9 mouse cellular contexts compared by ENCODE assay signal in the genomic region with DNA sequence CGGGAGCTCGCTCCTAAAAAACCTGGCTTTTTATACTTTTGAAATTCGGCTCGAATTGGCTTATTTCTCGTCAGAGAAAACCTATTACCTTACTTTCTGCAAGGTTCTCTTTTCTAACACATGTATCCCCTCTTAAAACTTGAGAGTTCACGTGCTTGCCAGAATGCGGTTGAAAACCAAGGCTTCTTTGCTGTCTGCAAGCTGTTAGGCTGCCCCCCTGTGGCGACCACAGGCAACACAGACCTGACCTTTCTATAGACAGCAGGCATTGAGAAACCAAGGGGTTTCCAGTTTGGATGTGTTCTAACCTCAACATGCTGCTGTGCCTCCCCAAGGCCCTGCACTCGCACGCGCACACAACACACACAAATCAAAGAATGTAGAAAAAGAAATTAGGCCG. TPM values are rescaled to one million over a fixed set of nuclear protein-coding genes. Genes with fewer than 3 reads are reported as not detected.
DNase-seq lines count a peak whose midpoint lies in the region; ATAC-seq lines count a peak whose summit lies in the region.
"Had no signal": no experiment of that assay in that cellular context is flagged by ENCODE, and none has a peak within 500 bp of the region (broad histone marks: within the 10 kb centered on the region; RNA-seq: fewer than 3 reads in every experiment).

No protein-coding gene starts in this region.

- H3K27me3 ChIP-seq in heart, embryonic 10.5 days (ENCODE audit: insufficient read depth, poor library complexity, severe bottlenecking), result no peaks in the 10 kb centered on the region

- no peaks in the 10 kb centered on the region for H3K9me3 ChIP-seq in heart, embryonic 10.5 days
- H3K9me3 ChIP-seq: midbrain, embryonic 12.5 days had no signal

- WGBS in heart, embryonic 10.5 days, result 16% methylated on average over 12 of the region's 12 CpGs

- peak overlapping the region; percentile 25; the same call in 1 of the 2 replicates for H3K4me3 ChIP-seq in heart, embryonic 10.5 days
- H3K4me3 ChIP-seq: midbrain, embryonic 12.5 days had no signal

- DNase-seq in cerebellum, adult 11 months, result peak; percentile 60
- peak; percentile 56 for DNase-seq in MEL-GATA-1-ER (ENCODE audit: extremely low read depth, low read depth)
- DNase-seq in heart, embryonic 10.5 days (ENCODE audit: low spot score), result peak; percentile 86
- DNase-seq in kidney, postnatal 10 days, result peak; percentile 83
- peak; percentile 75 to 85 for DNase-seq in lung, postnatal 4 days
- DNase-seq in spleen, postnatal 36 days (ENCODE audit: low spot score in 2 of 2), result peak; percentile 59

- H3K36me3 ChIP-seq in heart, embryonic 10.5 days, result no peaks in the 10 kb centered on the region
- H3K36me3 ChIP-seq: midbrain, embryonic 12.5 days had no signal

- ATAC-seq in cerebellum, adult (ENCODE audit: insufficient number of reproducible peaks, low FRiP score, low TSS enrichment), result no peak; the same call in 1 of the 2 replicates
- peak; percentile 79 for ATAC-seq in common myeloid progenitor, adult 5-6 weeks (replicated peaks; ENCODE audit: low read depth, poor library complexity, severe bottlenecking)

- peaks cover 22% of the 10 kb centered on the region for H3K4me1 ChIP-seq in heart, embryonic 10.5 days
- H3K4me1 ChIP-seq: midbrain, embryonic 12.5 days had no signal

- H3K27ac ChIP-seq in heart, embryonic 10.5 days, result peak overlapping the region; percentile 85
- H3K27ac ChIP-seq: midbrain, embryonic 12.5 days had no signal

RNA-seq across cellular contexts. Expression of a gene that starts 6.9 kb away (rescaled TPM):
- 2.3 and 4.3 TPM in 2 replicates for total RNA-seq in common myeloid progenitor, adult 5-6 weeks (2017)
- 7.6 and 12.0 TPM in 2 replicates for polyA plus RNA-seq in heart, embryonic 10.5 days (2016; fragmentation: Nextera tagmentation; extraction: Ambion mirVana)

RNA-seq across cellular contexts. Expression of a gene that starts 21.8 kb away (rescaled TPM):
- 9.2 TPM in 1 of 2 replicates, not detected in the other for total RNA-seq in common myeloid progenitor, adult 5-6 weeks (2017)
- 42.8 and 47.8 TPM in 2 replicates for polyA plus RNA-seq in heart, embryonic 10.5 days (2016; fragmentation: Nextera tagmentation; extraction: Ambion mirVana)

RNA-seq across cellular contexts. Expression of a gene that starts 21.9 kb away (rescaled TPM):
- total RNA-seq in common myeloid progenitor, adult 5-6 weeks (2017), result 5.8 TPM in 1 of 2 replicates, not detected in the other
- polyA plus RNA-seq in heart, embryonic 10.5 days (2016; fragmentation: Nextera tagmentation; extraction: Ambion mirVana), result 1.6 and 2.5 TPM in 2 replicates

RNA-seq across cellular contexts. Expression of a gene that starts 24.4 kb away (rescaled TPM):
- 27.8 and 28.5 TPM in 2 replicates for total RNA-seq in common myeloid progenitor, adult 5-6 weeks (2017)
- polyA plus RNA-seq in heart, embryonic 10.5 days (2016; fragmentation: Nextera tagmentation; extraction: Ambion mirVana), result 47.1 and 58.1 TPM in 2 replicates

RNA-seq across cellular contexts. Expression of a gene that starts 26.7 kb away (rescaled TPM):
- not detected in 2 replicates for total RNA-seq in common myeloid progenitor, adult 5-6 weeks (2017)
- 0.24 and 0.34 TPM in 2 replicates for polyA plus RNA-seq in heart, embryonic 10.5 days (2016; fragmentation: Nextera tagmentation; extraction: Ambion mirVana)
